Mouse (Mus musculus) forebrain, embryonic 16.5 days (tissue): Measurements from ENCODE around the gene Ibtk. TPM values are rescaled to one million over a fixed set of nuclear protein-coding genes. Genes with fewer than 3 reads are reported as not detected.

Source experiments
- ATAC-seq: fragments of 200-750 bp; cut with Nextera tagmentation; 2 replicates; pipeline ENCODE4 v1.8.0; 2017; ENCODE audit warnings: mild to moderate bottlenecking, moderate library complexity
- H3K27ac ChIP-seq: fragments of 300-500 bp; sonication (generic); 2 replicates; pipeline ENCODE4 v1.5.1; 2014; ENCODE audit warnings: low read length, control low read depth
- H3K27me3 ChIP-seq: fragments of 300-500 bp; sonication (generic); replicated peaks from 2 replicates; pipeline ENCODE4 v1.6.1; 2014; ENCODE audit warnings: low read length; ENCODE audit not compliant: control insufficient read depth, insufficient read depth
- H3K36me3 ChIP-seq: fragments of 300-500 bp; sonication (generic); 2 replicates; pipeline ENCODE4 v1.6.1; 2014; ENCODE audit not compliant: control insufficient read depth, insufficient read depth
- H3K4me1 ChIP-seq: fragments of 300-500 bp; sonication (generic); replicated peaks from 2 replicates; pipeline ENCODE4 v1.6.1; 2014; ENCODE audit warnings: low read length; ENCODE audit not compliant: control insufficient read depth, insufficient read depth
- H3K4me2 ChIP-seq: fragments of 300-500 bp; sonication (generic); 2 replicates; pipeline ENCODE4 v1.6.1; 2014; ENCODE audit warnings: mild to moderate bottlenecking, low read length, control low read depth
- H3K4me3 ChIP-seq: fragments of 300-500 bp; sonication (generic); replicated peaks from 2 replicates; pipeline ENCODE4 v1.5.1; 2014; ENCODE audit warnings: mild to moderate bottlenecking, low read length, control low read depth
- H3K9ac ChIP-seq: fragments of 300-500 bp; sonication (generic); replicated peaks from 2 replicates; pipeline ENCODE4 v1.6.1; 2014; ENCODE audit warnings: low read depth, low read length, control low read depth
- H3K9me3 ChIP-seq: fragments of 300-500 bp; sonication (generic); 2 replicates; pipeline ENCODE4 v1.6.1; 2016; ENCODE audit warnings: low read length; ENCODE audit not compliant: control insufficient read depth
- WGBS: fragments of 180-500 bp; shearing (Covaris S2); extraction: QIAGEN DNeasy Blood & Tissue Kit; methylation state at CpG from one replicate; pipeline ENCODE4 v1.1.7; 2014; 5-methylcytosine and 5-hydroxymethylcytosine counted together
- polyA plus RNA-seq: library from polyadenylated mRNA; unstranded; fragments of >200 nt; fragmentation: Nextera tagmentation; extraction: Ambion mirVana; gene quantifications from 2 replicates; pipeline ENCODE4 v1.2.1, GENCODE M21; 2015

The Ibtk gene
- polyA plus RNA-seq, 1 experiment from 2014 or later = 30.3 TPM

GRCm38 (mm10) chr9:85734821-85735220, 14.3 kb downstream of the Ibtk start:
- no peak for ATAC-seq
- Histone ChIP-seq H3K9me3 (no peaks in the 10 kb centered on the region), H3K4me1 (no peaks in the 10 kb centered on the region), H3K27ac (no peak overlapping the region), H3K27me3 (no peaks in the 10 kb centered on the region), H3K9ac (no peak overlapping the region), H3K36me3 (peaks cover 26% of the 10 kb centered on the region), H3K4me2 (no peak overlapping the region), H3K4me3 (no peak overlapping the region)
- WGBS = 95% methylated on average over 4 of the region's 4 CpGs

GRCm38 (mm10) chr9:85724078-85724477, 25.1 kb downstream of the Ibtk start:
- WGBS = 93% methylated on average over 9 of the region's 9 CpGs
- Histone ChIP-seq H3K4me3 (no peak overlapping the region), H3K9ac (no peak overlapping the region), H3K4me2 (no peak overlapping the region), H3K27ac (no peak overlapping the region), H3K27me3 (no peaks in the 10 kb centered on the region), H3K9me3 (no peaks in the 10 kb centered on the region), H3K4me1 (no peaks in the 10 kb centered on the region), H3K36me3 (peaks cover 31% of the 10 kb centered on the region)
- ATAC-seq = 0 out of 2 replicates have a peak, but pooled peaks have one; percentile 15

GRCm38 (mm10) chr9:85717336-85717735, 31.8 kb downstream of the Ibtk start:
- no peak for ATAC-seq
- Histone ChIP-seq H3K4me2 (no peak overlapping the region), H3K4me1 (no peaks in the 10 kb centered on the region), H3K27me3 (no peaks in the 10 kb centered on the region), H3K36me3 (peaks cover 54% of the 10 kb centered on the region), H3K9me3 (no peaks in the 10 kb centered on the region), H3K9ac (no peak overlapping the region), H3K27ac (no peak overlapping the region), H3K4me3 (no peak overlapping the region)
- WGBS = 88% methylated on average over 7 of the region's 7 CpGs

GRCm38 (mm10) chr9:85707302-85707701, 41.8 kb downstream of the Ibtk start:
- H3K4me3 ChIP-seq = no peak overlapping the region
- no peak overlapping the region for H3K4me2 ChIP-seq
- no peak overlapping the region for H3K27ac ChIP-seq
- no peak overlapping the region for H3K9ac ChIP-seq
- no peaks in the 10 kb centered on the region for H3K4me1 ChIP-seq
- peaks cover 42% of the 10 kb centered on the region for H3K36me3 ChIP-seq
- ATAC-seq = no peak
- no peaks in the 10 kb centered on the region for H3K9me3 ChIP-seq
- 95% methylated on average over 6 of the region's 6 CpGs for WGBS
- no peaks in the 10 kb centered on the region for H3K27me3 ChIP-seq

GRCm38 (mm10) chr9:85701981-85702380, 47.2 kb downstream of the Ibtk start:
- Histone ChIP-seq H3K9me3 (no peaks in the 10 kb centered on the region), H3K4me1 (no peaks in the 10 kb centered on the region), H3K4me2 (no peak overlapping the region), H3K27me3 (no peaks in the 10 kb centered on the region), H3K9ac (no peak overlapping the region), H3K27ac (no peak overlapping the region), H3K4me3 (no peak overlapping the region), H3K36me3 (peaks cover 27% of the 10 kb centered on the region)
- 96% methylated on average over 5 of the region's 5 CpGs for WGBS
- ATAC-seq = no peak

GRCm38 (mm10) chr9:85695606-85696005, 53.5 kb downstream of the Ibtk start:
- WGBS = 95% methylated on average over 3 of the region's 3 CpGs
- Histone ChIP-seq H3K9me3 (no peaks in the 10 kb centered on the region), H3K36me3 (peaks cover 7% of the 10 kb centered on the region; the same call in 1 of the 2 replicates), H3K4me1 (no peaks in the 10 kb centered on the region), H3K4me3 (no peak overlapping the region), H3K4me2 (no peak overlapping the region), H3K27ac (no peak overlapping the region), H3K27me3 (no peaks in the 10 kb centered on the region), H3K9ac (no peak overlapping the region)
- ATAC-seq = no peak

- Histone ChIP-seq H3K4me3 (no peak overlapping the region), H3K27me3 (no peaks in the 10 kb centered on the region), H3K9me3 (no peaks in the 10 kb centered on the region), H3K9ac (no peak overlapping the region), H3K4me1 (no peaks in the 10 kb centered on the region), H3K36me3 (peaks cover 9% of the 10 kb centered on the region), H3K27ac (no peak overlapping the region), H3K4me2 (no peak overlapping the region)
- ATAC-seq = peak; percentile 90
- WGBS = 61% methylated on average over 6 of the region's 6 CpGs
Observed at GRCm38 (mm10) chr9:85693231-85694116, 55.7 kb downstream of the Ibtk start.

GRCm38 (mm10) chr9:85685010-85685409, 64.1 kb downstream of the Ibtk start:
- WGBS = 88% methylated on average over 6 of the region's 6 CpGs
- Histone ChIP-seq H3K36me3 (peaks cover 5% of the 10 kb centered on the region; the same call in 1 of the 2 replicates), H3K9ac (no peak overlapping the region), H3K4me3 (no peak overlapping the region), H3K27ac (no peak overlapping the region), H3K9me3 (no peaks in the 10 kb centered on the region; the same call in 1 of the 2 replicates), H3K27me3 (no peaks in the 10 kb centered on the region), H3K4me1 (no peaks in the 10 kb centered on the region), H3K4me2 (no peak overlapping the region)
- no peak for ATAC-seq

GRCm38 (mm10) chr9:85675131-85675905, 73.8 kb downstream of the Ibtk start:
- H3K36me3 ChIP-seq = no peaks in the 10 kb centered on the region
- no peaks in the 10 kb centered on the region for H3K9me3 ChIP-seq
- H3K9ac ChIP-seq = no peak overlapping the region
- H3K4me3 ChIP-seq = no peak overlapping the region
- WGBS = 85% methylated on average over 10 of the region's 10 CpGs
- H3K27me3 ChIP-seq = no peaks in the 10 kb centered on the region
- no peak for ATAC-seq
- H3K27ac ChIP-seq = no peak overlapping the region
- H3K4me1 ChIP-seq = no peaks in the 10 kb centered on the region
- H3K4me2 ChIP-seq = no peak overlapping the region
